Mouse (Mus musculus): ENCODE measurements at regions not wholly inside any gene's neighbourhood (a gene's known extent, or its start where the extent isn't known, plus 50 kb on each side); places are given as distances from the start of the nearest gene placed in this dataset.

GRCm38 (mm10) chr5:118815783-118816182 is 255.3 kb downstream of the Med13l start:
- Histone ChIP-seq H3K36me3 (ENCODE audit: insufficient read depth, low read length) (no peaks in the 10 kb centered on the region), H3K9me3 (ENCODE audit: low read length) (no peaks in the 10 kb centered on the region), H3K4me3 (replicated peaks; ENCODE audit: low read length) (peak overlapping the region; percentile 53; the same call in 1 of the 2 replicates), H3K4me1 (replicated peaks; ENCODE audit: low read depth, low read length) (peaks cover 70% of the 10 kb centered on the region), H3K27me3 (ENCODE audit: insufficient read depth, low read length) (0 out of 2 replicates have a peak, but pooled peaks cover 4% of the 10 kb centered on the region)
- no peak for TF ChIP-seq NANOG (IDR thresholded peaks at IDR 0.05; ENCODE audit: borderline replicate concordance, low read length)
- TF ChIP-seq POU5F1 (IDR thresholded peaks at IDR 0.05; ENCODE audit: borderline replicate concordance, low read length), result peak; percentile 85; the same call in 1 of the 2 replicates

GRCm38 (mm10) chr5:118818294-118818693 is 257.8 kb downstream of the Med13l start:
- Histone ChIP-seq H3K27me3 (ENCODE audit: insufficient read depth, low read length) (0 out of 2 replicates have a peak, but pooled peaks cover 7% of the 10 kb centered on the region), H3K9me3 (ENCODE audit: low read length) (peaks cover 9% of the 10 kb centered on the region), H3K4me3 (replicated peaks; ENCODE audit: low read length) (no peak overlapping the region), H3K36me3 (ENCODE audit: insufficient read depth, low read length) (no peaks in the 10 kb centered on the region), H3K4me1 (replicated peaks; ENCODE audit: low read depth, low read length) (peaks cover 54% of the 10 kb centered on the region)
- TF ChIP-seq CTCF (conservative IDR thresholded peaks at IDR 0.05; ENCODE audit: low read length) (no peak), POU5F1 (IDR thresholded peaks at IDR 0.05; ENCODE audit: borderline replicate concordance, low read length) (no peak), NANOG (IDR thresholded peaks at IDR 0.05; ENCODE audit: borderline replicate concordance, low read length) (no peak)

- Histone ChIP-seq H3K4me3 (replicated peaks; ENCODE audit: low read length) (no peak overlapping the region), H3K4me1 (replicated peaks; ENCODE audit: low read depth, low read length) (no peaks in the 10 kb centered on the region), H3K27me3 (ENCODE audit: insufficient read depth, low read length) (0 out of 2 replicates have a peak, but pooled peaks cover 7% of the 10 kb centered on the region), H3K9me3 (ENCODE audit: low read length) (peaks cover 9% of the 10 kb centered on the region), H3K36me3 (ENCODE audit: insufficient read depth, low read length) (no peaks in the 10 kb centered on the region)
- TF ChIP-seq POU5F1 (IDR thresholded peaks at IDR 0.05; ENCODE audit: borderline replicate concordance, low read length) (no peak), CTCF (conservative IDR thresholded peaks at IDR 0.05; ENCODE audit: low read length) (no peak), NANOG (IDR thresholded peaks at IDR 0.05; ENCODE audit: borderline replicate concordance, low read length) (no peak)
Observed at GRCm38 (mm10) chr5:118824791-118825190, 264.3 kb downstream of the Med13l start.

- Histone ChIP-seq H3K4me1 (replicated peaks; ENCODE audit: low read depth, low read length) (no peaks in the 10 kb centered on the region; the same call in 1 of the 2 replicates), H3K27me3 (ENCODE audit: insufficient read depth, low read length) (no peaks in the 10 kb centered on the region), H3K9me3 (ENCODE audit: low read length) (no peaks in the 10 kb centered on the region), H3K4me3 (replicated peaks; ENCODE audit: low read length) (no peak overlapping the region), H3K36me3 (ENCODE audit: insufficient read depth, low read length) (no peaks in the 10 kb centered on the region)
- no peak for TF ChIP-seq NANOG (IDR thresholded peaks at IDR 0.05; ENCODE audit: borderline replicate concordance, low read length)
- TF ChIP-seq POU5F1 (IDR thresholded peaks at IDR 0.05; ENCODE audit: borderline replicate concordance, low read length), result no peak
- TF ChIP-seq CTCF (conservative IDR thresholded peaks at IDR 0.05; ENCODE audit: low read length), result no peak
Observed at GRCm38 (mm10) chr5:118829031-118829698, 268.7 kb downstream of the Med13l start.

- H3K27me3 ChIP-seq (ENCODE audit: insufficient read depth, low read length), result no peaks in the 10 kb centered on the region
- no peak overlapping the region for H3K4me3 ChIP-seq (replicated peaks; ENCODE audit: low read length)
- H3K9me3 ChIP-seq (ENCODE audit: low read length), result no peaks in the 10 kb centered on the region
- H3K4me1 ChIP-seq (replicated peaks; ENCODE audit: low read depth, low read length), result peaks cover 6% of the 10 kb centered on the region
- TF ChIP-seq CTCF (conservative IDR thresholded peaks at IDR 0.05; ENCODE audit: low read length), result no peak
- TF ChIP-seq NANOG (IDR thresholded peaks at IDR 0.05; ENCODE audit: borderline replicate concordance, low read length), result no peak
- TF ChIP-seq POU5F1 (IDR thresholded peaks at IDR 0.05; ENCODE audit: borderline replicate concordance, low read length), result no peak
- H3K36me3 ChIP-seq (ENCODE audit: insufficient read depth, low read length), result no peaks in the 10 kb centered on the region
Observed at GRCm38 (mm10) chr5:118832701-118833100, 272.2 kb downstream of the Med13l start.

- Histone ChIP-seq H3K4me3 (replicated peaks; ENCODE audit: low read length) (peak overlapping the region; percentile 26; the same call in 1 of the 2 replicates), H3K36me3 (ENCODE audit: insufficient read depth, low read length) (no peaks in the 10 kb centered on the region), H3K27me3 (ENCODE audit: insufficient read depth, low read length) (no peaks in the 10 kb centered on the region), H3K4me1 (replicated peaks; ENCODE audit: low read depth, low read length) (peaks cover 6% of the 10 kb centered on the region), H3K9me3 (ENCODE audit: low read length) (no peaks in the 10 kb centered on the region)
- TF ChIP-seq POU5F1 (IDR thresholded peaks at IDR 0.05; ENCODE audit: borderline replicate concordance, low read length) (no peak), CTCF (conservative IDR thresholded peaks at IDR 0.05; ENCODE audit: low read length) (peak; percentile 53)
Observed at GRCm38 (mm10) chr5:118834129-118834528, 273.6 kb downstream of the Med13l start.

GRCm38 (mm10) chr5:118837001-118837400 is 276.5 kb downstream of the Med13l start:
- H3K36me3 ChIP-seq (ENCODE audit: insufficient read depth, low read length), result no peaks in the 10 kb centered on the region
- H3K4me3 ChIP-seq (replicated peaks; ENCODE audit: low read length), result no peak overlapping the region
- TF ChIP-seq CTCF (conservative IDR thresholded peaks at IDR 0.05; ENCODE audit: low read length) (peak; percentile 49), NANOG (IDR thresholded peaks at IDR 0.05; ENCODE audit: borderline replicate concordance, low read length) (no peak), POU5F1 (IDR thresholded peaks at IDR 0.05; ENCODE audit: borderline replicate concordance, low read length) (no peak)
- peaks cover 10% of the 10 kb centered on the region for H3K4me1 ChIP-seq (replicated peaks; ENCODE audit: low read depth, low read length)
- no peaks in the 10 kb centered on the region for H3K9me3 ChIP-seq (ENCODE audit: low read length)
- H3K27me3 ChIP-seq (ENCODE audit: insufficient read depth, low read length), result no peaks in the 10 kb centered on the region

- no peak overlapping the region for H3K4me3 ChIP-seq (replicated peaks; ENCODE audit: low read length)
- no peaks in the 10 kb centered on the region for H3K27me3 ChIP-seq (ENCODE audit: insufficient read depth, low read length)
- peaks cover 10% of the 10 kb centered on the region for H3K4me1 ChIP-seq (replicated peaks; ENCODE audit: low read depth, low read length)
- H3K36me3 ChIP-seq (ENCODE audit: insufficient read depth, low read length), result no peaks in the 10 kb centered on the region
- no peak for TF ChIP-seq POU5F1 (IDR thresholded peaks at IDR 0.05; ENCODE audit: borderline replicate concordance, low read length)
- no peak for TF ChIP-seq CTCF (conservative IDR thresholded peaks at IDR 0.05; ENCODE audit: low read length)
- no peak for TF ChIP-seq NANOG (IDR thresholded peaks at IDR 0.05; ENCODE audit: borderline replicate concordance, low read length)
- no peaks in the 10 kb centered on the region for H3K9me3 ChIP-seq (ENCODE audit: low read length)
Observed at GRCm38 (mm10) chr5:118838421-118838820, 277.9 kb downstream of the Med13l start.
